Mouse (Mus musculus) T-helper 1 cell (primary cell): ENCODE data around the gene Khnyn.

Experiments
- in situ Hi-C: fragments of 300-600 bp; cut with MboI, MseI; formaldehyde crosslinking; loops from one replicate; pipeline ENCODE4 v1.15.1; 2025; ENCODE audit warnings: high pct_unique_total_duplicates

Gene Khnyn

GRCm38 (mm10) chr14:55873242-55873713 is 11.5 kb upstream of the Khnyn start:
- in situ Hi-C loops, result loop anchor here (5.0 kb wide), 1 partner anchor 49 kb away; no protein-coding TSS in a partner anchor

GRCm38 (mm10) chr14:55873714-55874683 is 10.7 kb upstream of the Khnyn start:
- in situ Hi-C loops, result loop anchor here (5.0 kb wide), 1 partner anchor 48 kb away; no protein-coding TSS in a partner anchor

- in situ Hi-C loops, result no loop called here
Observed at GRCm38 (mm10) chr14:55877469-55878315, 7.1 kb upstream of the Khnyn start.

- in situ Hi-C loops, result no loop called here
Observed at GRCm38 (mm10) chr14:55878316-55878940, 6.3 kb upstream of the Khnyn start.

- in situ Hi-C loops, result no loop called here
Observed at GRCm38 (mm10) chr14:55879623-55880022, 5.1 kb upstream of the Khnyn start.

- in situ Hi-C loops, result no loop called here
Observed at GRCm38 (mm10) chr14:55880982-55881381, 3.8 kb upstream of the Khnyn start.

GRCm38 (mm10) chr14:55882171-55882641 is 2.5 kb upstream of the Khnyn start:
- in situ Hi-C loops, result no loop called here

- in situ Hi-C loops, result no loop called here
Observed at GRCm38 (mm10) chr14:55883149-55883661, 1.5 kb upstream of the Khnyn start.

- in situ Hi-C loops, result no loop called here
Observed at GRCm38 (mm10) chr14:55883663-55884062, 1.1 kb upstream of the Khnyn start.

- in situ Hi-C loops, result no loop called here
Observed at GRCm38 (mm10) chr14:55884166-55884565, 581 bp upstream of the Khnyn start, which contains the start of gene Cbln3. Cbln3 (minus strand) TSS chr14:55884392.

- in situ Hi-C loops, result no loop called here
Observed at GRCm38 (mm10) chr14:55885114-55885790, 505 bp downstream of the Khnyn start.

- in situ Hi-C loops, result no loop called here
Observed at GRCm38 (mm10) chr14:55885791-55886271, 1.1 kb downstream of the Khnyn start.

GRCm38 (mm10) chr14:55886571-55887382 is 2.0 kb downstream of the Khnyn start:
- in situ Hi-C loops, result no loop called here

- in situ Hi-C loops, result no loop called here
Observed at GRCm38 (mm10) chr14:55897671-55898070, 12.9 kb downstream of the Khnyn start.

GRCm38 (mm10) chr14:55898947-55899346 is 14.2 kb downstream of the Khnyn start:
- in situ Hi-C loops, result no loop called here

GRCm38 (mm10) chr14:55899701-55900413 is 15.1 kb downstream of the Khnyn start, which contains the start of gene Sdr39u1:
Sdr39u1 (minus strand) TSS chr14:55900293.
- in situ Hi-C loops, result no loop called here

- in situ Hi-C loops, result no loop called here
Observed at GRCm38 (mm10) chr14:55900414-55900755, 15.6 kb downstream of the Khnyn start.

GRCm38 (mm10) chr14:55905518-55905917 is 20.8 kb downstream of the Khnyn start:
- in situ Hi-C loops, result no loop called here

GRCm38 (mm10) chr14:55913406-55913805 is 28.7 kb downstream of the Khnyn start:
- in situ Hi-C loops, result no loop called here
